Mouse (Mus musculus) CD4-positive naive resting alpha-beta T cell, adult 57 days (primary cell): ENCODE data around the gene Aak1. TPM values are rescaled to one million over a fixed set of nuclear protein-coding genes. Genes with fewer than 3 reads are reported as not detected.

Source experiments
- total RNA-seq: library from RNA; stranded (reverse); gene quantifications from one replicate; pipeline ENCODE4 v1.2.4, GENCODE M21; 2023

Aak1 gene
- 217 TPM for total RNA-seq

DNA sequence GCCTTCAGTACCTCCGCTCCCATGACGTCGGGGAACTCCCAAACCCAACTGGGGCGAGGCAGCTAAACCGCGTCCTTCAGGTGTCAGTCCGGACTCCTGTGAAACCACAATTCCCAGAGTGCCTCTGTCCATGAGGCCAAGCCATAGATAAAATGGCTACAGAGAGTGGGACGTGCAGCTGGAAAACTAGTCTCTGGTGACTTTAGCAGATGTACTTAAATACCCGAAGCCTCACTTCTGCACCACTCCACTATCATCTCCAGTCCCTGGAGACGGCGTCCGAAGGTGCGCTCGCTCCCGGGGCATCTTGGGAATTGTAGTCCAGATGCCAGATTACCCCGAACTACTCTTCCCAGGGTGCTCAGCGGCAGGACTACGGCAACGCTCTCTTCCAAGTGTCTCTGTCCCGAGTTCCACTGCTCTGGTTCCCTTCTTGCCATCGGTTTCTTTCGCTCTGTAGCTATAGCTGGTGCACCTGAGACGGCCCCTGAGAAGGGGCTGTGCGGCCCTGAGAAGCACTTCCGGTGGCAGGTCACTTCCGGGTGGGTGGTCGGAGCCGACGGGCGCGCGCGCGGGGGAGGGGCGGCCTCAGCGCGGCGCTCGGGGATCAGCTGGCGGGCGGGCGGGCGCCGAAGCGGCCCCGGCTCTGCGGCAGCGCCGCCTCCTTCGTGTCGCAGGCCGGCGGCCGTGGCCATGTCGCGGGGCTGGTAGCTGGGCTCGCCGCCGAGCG lies at the start of gene Aak1:
Gene Aak1 (plus strand): TSS at position 603 of the 730 bp plus-strand sequence.

DNA sequence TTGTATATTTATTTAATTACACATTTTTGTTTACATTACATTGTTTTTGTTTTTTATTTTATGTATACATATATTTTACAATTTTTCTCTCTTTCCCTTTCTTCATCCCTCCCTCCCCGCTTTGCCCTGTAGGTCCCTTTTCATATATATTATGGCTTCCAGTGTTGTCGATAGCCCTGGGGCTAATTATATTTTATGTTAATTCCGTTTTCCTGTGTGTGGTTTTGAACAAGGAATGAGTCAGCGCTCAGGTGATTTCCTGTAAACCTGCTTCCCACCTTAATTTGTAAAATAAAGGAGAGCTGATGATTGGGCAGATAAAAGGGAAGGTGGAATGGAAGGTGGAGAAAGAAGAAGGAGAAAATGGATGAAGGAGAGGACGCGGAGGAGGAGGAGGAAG lies 159.6 kb downstream of the Aak1 start, which contains the start of gene Nfu1:
Gene Nfu1 (plus strand): TSS at position 350 of the 400 bp plus-strand sequence.

DNA sequence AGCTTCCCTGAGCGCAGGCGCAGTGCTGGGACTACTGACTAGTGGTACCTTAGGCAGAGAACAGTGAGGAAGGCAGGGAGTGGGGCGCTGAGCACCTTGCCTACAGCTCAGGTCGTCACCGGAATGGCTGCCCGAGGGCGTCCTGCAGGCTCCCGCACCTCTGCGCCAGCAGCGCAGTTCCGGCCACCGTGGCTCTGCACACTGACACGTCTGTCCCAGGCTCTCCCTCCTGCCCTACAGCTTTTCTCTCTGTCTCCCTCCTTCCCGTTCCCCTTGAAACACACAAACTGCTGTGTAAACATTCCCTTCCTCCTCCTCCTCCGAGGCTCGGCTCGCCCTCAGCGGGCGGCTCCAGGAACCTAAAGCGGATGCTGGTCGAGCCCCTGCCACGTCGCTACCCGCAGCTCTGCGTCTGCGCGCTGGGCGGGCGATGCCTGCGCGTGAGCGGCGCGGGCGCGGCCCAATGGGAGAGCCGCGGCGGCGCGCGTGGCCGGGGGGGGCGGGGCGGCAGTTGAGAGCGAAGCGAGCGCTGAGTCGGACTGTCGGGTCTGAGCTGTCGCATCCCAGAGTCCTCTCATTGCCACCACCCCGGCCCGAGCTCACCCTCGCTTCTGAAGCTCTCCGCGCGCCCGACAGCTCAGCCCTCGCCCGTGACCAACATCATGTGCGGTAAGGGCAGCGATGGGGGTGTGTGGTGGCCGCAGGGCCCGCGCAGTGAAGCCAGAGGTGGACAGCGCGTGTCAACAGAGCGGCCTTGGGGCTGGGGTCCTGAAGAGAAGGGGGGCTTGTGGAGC lies 193.2 kb downstream of the Aak1 start, which contains the start of gene Gfpt1:
Gene Gfpt1 (plus strand): TSS at position 510 of the 794 bp plus-strand sequence.

Other genes with a start within 250 kb of the Aak1 start
- gene Asprv1, start 221.4 kb upstream of the Aak1 start, total RNA-seq, result 1.0 TPM
- 56.9 TPM for gene Mxd1, start 180.4 kb upstream of the Aak1 start, total RNA-seq
- 40.2 TPM for gene Snrnp27, start 165.0 kb upstream of the Aak1 start, total RNA-seq
- gene Gmcl1, start 116.1 kb upstream of the Aak1 start, total RNA-seq, result 32.1 TPM
- gene Anxa4, start 55.9 kb upstream of the Aak1 start, total RNA-seq, result 4.2 TPM
- gene Nfu1, start 159.7 kb downstream of the Aak1 start, total RNA-seq, result 40.3 TPM
- gene Gfpt1, start 193.3 kb downstream of the Aak1 start, total RNA-seq, result 36.1 TPM